Mouse (Mus musculus) MEL (cell line): ENCODE measurements around the gene Tmeff2. TPM values are rescaled to one million over a fixed set of nuclear protein-coding genes. Genes with fewer than 3 reads are reported as not detected.

Experiments
- DNase-seq: peaks from one replicate; pipeline ENCODE4 v3.0.0; 2011; ENCODE audit warnings: low read depth, low spot score
- H3K27ac ChIP-seq: 2 replicates; pipeline ENCODE4 v1.5.1; 2012; ENCODE audit warnings: low read depth, mild to moderate bottlenecking, control low read depth, low read length, moderate library complexity; ENCODE audit not compliant: control insufficient read depth
- H3K27me3 ChIP-seq, 2 experiments: fragments of 150-350 bp in 1 of 2; sonication (generic) in 1 of 2; 2 replicates each; pipeline ENCODE4 v1.6.1; 2012; ENCODE audit warnings: low read length in 2 of 2, mild to moderate bottlenecking in 2 of 2, improper control_type of control experiment in 1 of 2, moderate library complexity in 1 of 2; ENCODE audit not compliant: insufficient read depth in 2 of 2, control insufficient read depth in 1 of 2
- H3K36me3 ChIP-seq, 2 experiments: 2 replicates each; pipeline ENCODE4 v1.6.1; 2012 to 2014; ENCODE audit warnings: low read length in 2 of 2, improper control_type of control experiment in 1 of 2, inconsistent platforms in 1 of 2, mild to moderate bottlenecking in 1 of 2; ENCODE audit not compliant: insufficient read depth in 2 of 2, control insufficient read depth in 1 of 2
- H3K4me1 ChIP-seq, 2 experiments: fragments of 150-350 bp in 1 of 2; sonication (generic) in 1 of 2; 2 replicates each; pipeline ENCODE4 v1.6.1; 2012; ENCODE audit warnings: low read length in 2 of 2, improper control_type of control experiment in 1 of 2, mild to moderate bottlenecking in 1 of 2; ENCODE audit not compliant: insufficient read depth in 2 of 2, control insufficient read depth in 1 of 2
- H3K4me3 ChIP-seq, 2 experiments: fragments of 150-350 bp in 1 of 2; sonication (generic) in 1 of 2; 2 replicates each; pipeline ENCODE4 v1.5.1; 2012; ENCODE audit warnings: low read depth in 2 of 2, low read length in 2 of 2, mild to moderate bottlenecking in 2 of 2, moderate library complexity in 2 of 2, control low read depth in 1 of 2, improper control_type of control experiment in 1 of 2; ENCODE audit not compliant: control insufficient read depth in 1 of 2, insufficient read depth in 1 of 2
- H3K79me2 ChIP-seq: 2 replicates; pipeline ENCODE4 v1.6.1; 2012; ENCODE audit warnings: mild to moderate bottlenecking, low read length, moderate library complexity; ENCODE audit not compliant: control insufficient read depth, poor library complexity, insufficient read depth
- H3K9ac ChIP-seq: 2 replicates; pipeline ENCODE4 v1.6.1; 2012; ENCODE audit warnings: low read depth, mild to moderate bottlenecking, control low read depth, low read length, moderate library complexity; ENCODE audit not compliant: control insufficient read depth, poor library complexity, severe bottlenecking
- H3K9me3 ChIP-seq: fragments of 150-350 bp; sonication (generic); replicated peaks from 2 replicates; pipeline ENCODE4 v1.6.1; 2012; ENCODE audit warnings: mild to moderate bottlenecking, low read length, improper control_type of control experiment, moderate library complexity; ENCODE audit not compliant: insufficient read depth
- CHD1 ChIP-seq: IDR thresholded peaks from 2 replicates; pipeline ENCODE4 v1.6.1; 2012; ENCODE audit warnings: low read depth, mild to moderate bottlenecking, inconsistent platforms, low read length, improper control_type of control experiment
- E2F4 ChIP-seq: IDR thresholded peaks from 2 replicates; pipeline ENCODE4 v1.6.1; 2011; ENCODE audit warnings: low read depth, low read length, improper control_type of control experiment, borderline replicate concordance
- GABPA ChIP-seq: IDR thresholded peaks from 2 replicates; pipeline ENCODE4 v1.6.1; 2012; ENCODE audit warnings: low read depth, mild to moderate bottlenecking, inconsistent platforms, low read length, improper control_type of control experiment, moderate library complexity
- HCFC1 ChIP-seq: IDR thresholded peaks from 2 replicates; pipeline ENCODE4 v1.6.1; 2012; ENCODE audit warnings: low read depth, mild to moderate bottlenecking, inconsistent platforms, low read length, improper control_type of control experiment, moderate library complexity
- MAX ChIP-seq: IDR thresholded peaks from 2 replicates; pipeline ENCODE4 v1.6.1; 2011; ENCODE audit warnings: low read length, improper control_type of control experiment
- MEF2A ChIP-seq: IDR thresholded peaks from 2 replicates; pipeline ENCODE4 v1.6.1; 2014; ENCODE audit warnings: low read depth, mild to moderate bottlenecking, inconsistent platforms, low read length, improper control_type of control experiment; ENCODE audit not compliant: poor library complexity, insufficient replicate concordance, severe bottlenecking; ENCODE audit errors: extremely low read depth
- POLR2AphosphoS2 ChIP-seq: IDR thresholded peaks from 2 replicates; pipeline ENCODE4 v1.6.1; 2011; ENCODE audit warnings: low read length, improper control_type of control experiment
- POLR2AphosphoS5 ChIP-seq: IDR thresholded peaks from 2 replicates; pipeline ENCODE4 v1.6.1; 2012; ENCODE audit warnings: low read depth, borderline replicate concordance, mild to moderate bottlenecking, inconsistent platforms, low read length, moderate library complexity, mixed read lengths
- RAD21 ChIP-seq: IDR thresholded peaks from 2 replicates; pipeline ENCODE4 v1.6.1; 2011; ENCODE audit warnings: mild to moderate bottlenecking, low read depth, low read length, improper control_type of control experiment
- TBP ChIP-seq: IDR thresholded peaks from 2 replicates; pipeline ENCODE4 v1.8.0; 2011; ENCODE audit warnings: low read depth, low read length, improper control_type of control experiment
- UBTF ChIP-seq: IDR thresholded peaks from 2 replicates; pipeline ENCODE4 v1.6.1; 2012; ENCODE audit warnings: low read depth, mild to moderate bottlenecking, inconsistent platforms, low read length, improper control_type of control experiment, moderate library complexity, borderline replicate concordance; ENCODE audit not compliant: insufficient read depth
- USF1 ChIP-seq: IDR thresholded peaks from 2 replicates; pipeline ENCODE4 v1.6.1; 2014; ENCODE audit warnings: low read depth, mild to moderate bottlenecking, inconsistent platforms, low read length, improper control_type of control experiment, moderate library complexity
- ZKSCAN1 ChIP-seq: IDR thresholded peaks from 2 replicates; pipeline ENCODE4 v1.6.1; 2012; ENCODE audit warnings: low read depth, mild to moderate bottlenecking, inconsistent platforms, low read length, improper control_type of control experiment, moderate library complexity
- ZMIZ1 ChIP-seq: IDR thresholded peaks from 2 replicates; pipeline ENCODE4 v1.6.1; 2012; ENCODE audit warnings: low read depth, mild to moderate bottlenecking, inconsistent platforms, low read length, improper control_type of control experiment, moderate library complexity
- ZNF384 ChIP-seq: IDR thresholded peaks from 2 replicates; pipeline ENCODE4 v1.6.1; 2012; ENCODE audit warnings: low read depth, mild to moderate bottlenecking, inconsistent platforms, low read length, improper control_type of control experiment
- polyA plus RNA-seq, 2 experiments: library from polyadenylated mRNA; stranded (reverse) in 1 of 2; unstranded in 1 of 2; fragments of >175 nt in 1 of 2; fragments of >200 nt in 1 of 2; gene quantifications; 2 replicates each; pipeline versions ENCODE4 v1.2.1 to v1.2.4; 2012; ENCODE audit warnings: low replicate concordance in 2 of 2, low read depth in 1 of 2; ENCODE audit not compliant: insufficient read length in 2 of 2, insufficient read depth in 1 of 2, missing spikeins in 1 of 2
- total RNA-seq: library from RNA; depleted of rRNA; stranded (reverse); fragments of 300-350 nt; gene quantifications from 2 replicates; pipeline ENCODE4 v1.2.3, GENCODE M21; 2012

The Tmeff2 gene
- total and polyA plus RNA-seq, 3 experiments = not detected

GRCm38 (mm10) chr1:51217227-51217626 lies 316.8 kb downstream of the Tmeff2 start:
- Histone ChIP-seq H3K36me3 (no peaks in the 10 kb centered on the region), H3K4me1 (no peaks in the 10 kb centered on the region), H3K4me3 (no peak overlapping the region), H3K9ac (no peak overlapping the region), H3K27ac (no peak overlapping the region), H3K9me3 (no peaks in the 10 kb centered on the region), H3K27me3 (no peaks in the 10 kb centered on the region), H3K79me2 (no peaks in the 10 kb centered on the region)
- DNase-seq = no peak
- TF ChIP-seq CHD1 = no peak
- no peak for TF ChIP-seq ZKSCAN1
- no peak for TF ChIP-seq POLR2AphosphoS2

- no peak for DNase-seq
- no peaks in the 10 kb centered on the region for H3K79me2 ChIP-seq
- H3K36me3 ChIP-seq = no peaks in the 10 kb centered on the region
- H3K27ac ChIP-seq = no peak overlapping the region
- H3K9me3 ChIP-seq = no peaks in the 10 kb centered on the region
- no peak overlapping the region for H3K4me3 ChIP-seq
- no peak overlapping the region for H3K9ac ChIP-seq
- no peak for TF ChIP-seq USF1
- TF ChIP-seq POLR2AphosphoS5 = no peak
- no peak for TF ChIP-seq ZKSCAN1
- TF ChIP-seq MAX = no peak
- no peak for TF ChIP-seq UBTF
- no peak for TF ChIP-seq E2F4
- no peak for TF ChIP-seq ZNF384
- no peak for TF ChIP-seq GABPA
- TF ChIP-seq TBP = no peak
- no peak for TF ChIP-seq HCFC1
- TF ChIP-seq RAD21 = no peak
- no peak for TF ChIP-seq ZMIZ1
- no peak for TF ChIP-seq MEF2A
- TF ChIP-seq, all 39 proteins: peak for 0
- Histone ChIP-seq H3K4me1 (no peaks in the 10 kb centered on the region), H3K27me3 (no peaks in the 10 kb centered on the region)
Observed at GRCm38 (mm10) chr1:51225156-51225555, 324.7 kb downstream of the Tmeff2 start.
